Mouse (Mus musculus): ENCODE results near the gene Dgat2. TPM values are rescaled to one million over a fixed set of nuclear protein-coding genes. Genes with fewer than 3 reads are reported as not detected.
A peak's percentile ranks its signal among the peaks of the same experiment; 100 is the strongest.

Dgat2 gene
- total RNA-seq, 2 experiments from 2014 or later: 111 TPM

DNA sequence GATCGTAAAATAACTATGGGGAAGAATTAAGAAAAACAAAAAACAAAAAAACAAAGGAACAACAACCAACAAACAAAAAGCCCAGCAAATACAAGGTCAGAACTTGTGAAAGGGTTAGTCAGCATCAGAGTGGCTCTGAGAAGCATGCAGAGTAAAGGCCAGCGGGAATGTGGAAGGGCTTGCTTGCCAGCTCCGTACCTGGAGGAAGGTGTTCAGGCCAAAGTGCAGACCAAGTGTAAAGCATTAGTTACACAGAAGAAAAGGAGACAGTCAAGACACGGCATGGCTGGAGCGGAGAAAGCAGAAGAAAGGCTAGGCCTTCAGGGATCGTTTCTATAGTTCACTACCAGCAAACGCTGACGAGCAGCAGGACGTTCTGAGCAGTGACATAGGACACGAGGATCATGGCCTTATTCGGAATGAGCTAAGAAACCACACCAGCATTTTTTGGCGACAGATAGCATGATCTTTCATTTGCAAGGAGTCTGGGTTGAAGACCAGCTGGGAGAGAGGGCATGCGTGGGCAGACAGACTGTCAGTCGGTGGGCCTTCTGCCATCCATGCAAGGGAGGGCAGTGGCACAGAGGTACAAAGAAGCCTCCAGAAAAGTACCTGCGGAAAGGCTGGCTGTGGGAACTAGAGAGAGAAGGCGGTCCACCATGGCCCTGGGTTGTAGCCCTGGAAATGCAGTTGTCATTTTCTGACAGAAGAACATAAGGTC lies 68.4 kb downstream of the Dgat2 start:
- H3K27ac ChIP-seq: peak overlapping the region; percentile 43; the same call in 1 of the 2 replicates

DNA sequence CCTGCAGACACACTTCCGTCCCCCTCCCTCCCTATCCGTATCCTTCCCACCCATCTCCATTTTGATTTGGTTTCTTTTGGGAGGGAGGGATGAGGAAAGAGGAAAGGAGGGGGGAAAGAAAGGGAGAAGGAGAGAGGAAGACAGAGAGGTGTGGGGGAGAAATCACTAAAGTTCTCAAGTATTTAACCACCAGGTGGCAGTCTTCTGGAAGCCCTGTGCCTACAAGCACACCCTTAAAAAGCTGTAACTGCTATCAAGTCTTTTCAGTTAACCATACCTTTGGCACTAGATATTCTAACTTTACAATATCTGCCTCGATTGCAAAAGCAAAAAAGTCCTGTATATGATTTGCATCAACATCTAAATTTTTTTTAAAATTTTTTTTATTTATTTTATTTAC lies 75.0 kb downstream of the Dgat2 start:
- peak; percentile 86 for TF ChIP-seq CTCF (conservative IDR thresholded peaks at IDR 0.05)
- 0 out of 2 replicates have a peak overlapping the region, but pooled peaks have one; percentile 5 for H3K27ac ChIP-seq
- peak in 1 of 2 experiments; percentile 41 for DNase-seq (ENCODE audit: low spot score in 2 of 2)
- H3K4me3 ChIP-seq: no peak overlapping the region

More for the DNA sequence above, 68.4 kb downstream of the Dgat2 start:
- TF ChIP-seq CTCF (conservative IDR thresholded peaks at IDR 0.05): no peak
- DNase-seq (ENCODE audit: low spot score in 2 of 2): peak in 1 of 2 experiments; percentile 44
- H3K4me3 ChIP-seq: no peak overlapping the region

DNA sequence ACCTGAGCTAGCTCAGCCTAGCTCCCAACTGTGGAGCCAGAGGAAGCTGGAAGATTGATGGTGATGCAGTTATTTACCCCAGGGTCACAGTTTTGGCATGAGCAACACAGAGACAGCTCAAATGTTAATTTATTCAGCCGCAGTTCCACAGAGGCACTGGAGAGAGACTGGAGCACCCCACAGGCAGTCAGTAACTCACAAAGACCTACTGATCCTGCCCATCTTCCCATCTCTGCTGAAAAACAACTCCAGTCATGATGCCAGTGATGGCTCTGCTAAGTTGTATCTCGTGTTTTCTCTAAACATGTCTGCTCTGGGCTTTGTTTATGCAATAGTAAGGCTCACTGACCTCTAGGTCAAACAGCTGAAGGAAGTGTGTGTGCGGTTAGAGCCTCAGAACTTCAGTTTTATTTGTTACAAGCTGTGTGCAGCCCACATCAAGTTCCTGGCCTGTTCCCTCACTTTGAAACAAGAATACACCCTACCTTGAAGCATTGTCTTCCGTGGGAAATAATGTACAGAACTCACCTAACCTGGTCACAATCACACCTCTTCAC lies 75.7 kb downstream of the Dgat2 start:
- DNase-seq (ENCODE audit: low spot score in 2 of 2): no peak
- no peak for TF ChIP-seq CTCF (conservative IDR thresholded peaks at IDR 0.05)
- H3K27ac ChIP-seq: peak overlapping the region; percentile 43
- no peak overlapping the region for H3K4me3 ChIP-seq

Other genes starting within 250 kb of the Dgat2 start
- 10 to 100 TPM; 48.9 to 52.4 TPM for gene Uvrag, start 41.6 kb downstream of the Dgat2 start, total RNA-seq (2021)
- not detected for gene Mogat2, start 55.9 kb upstream of the Dgat2 start, total RNA-seq (2021)
- 10 to 100 TPM; 96.6 to 98.6 TPM for gene Map6, start 84.7 kb upstream of the Dgat2 start, total RNA-seq (2021)
- gene Serpinh1, start 170.5 kb upstream of the Dgat2 start, total RNA-seq (2021): 10 to 100 TPM; 20.7 to 21.1 TPM
- 10 to 100 TPM; 20.8 to 24.3 TPM for gene Gdpd5, start 198.7 kb upstream of the Dgat2 start, total RNA-seq (2021)